Comparison of ENCODE assay signal across 14 mouse cellular contexts in the genomic region with DNA sequence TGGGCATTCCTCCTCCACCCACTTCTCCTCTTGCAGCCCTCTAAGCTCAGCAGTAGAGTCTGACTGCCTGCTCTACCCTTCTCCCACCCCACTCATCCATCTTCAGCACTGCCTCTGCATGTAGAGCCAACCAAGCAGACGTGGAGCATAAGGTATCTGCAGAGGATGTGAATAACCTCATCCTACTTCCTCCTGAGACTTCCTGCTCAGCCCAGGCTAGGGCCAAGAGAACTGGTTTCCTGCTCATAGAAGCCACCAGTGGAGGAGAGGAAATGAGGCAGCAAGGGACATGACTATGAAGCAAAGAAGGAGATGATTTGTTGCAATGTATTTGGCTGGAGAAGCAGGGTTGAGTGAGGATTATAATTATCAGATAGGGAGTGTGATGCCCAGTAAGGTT.
DNase-seq lines count a peak whose midpoint lies in the region; ATAC-seq lines count a peak whose summit lies in the region.
"Had no signal": no experiment of that assay in that cellular context is flagged by ENCODE, and none has a peak within 500 bp of the region (broad histone marks: within the 10 kb centered on the region; RNA-seq: fewer than 3 reads in every experiment).

No protein-coding gene starts in this region.

- no peak overlapping the region for H3K4me3 ChIP-seq in liver, embryonic 12.5 days
- H3K4me3 ChIP-seq in kidney, embryonic 16.5 days (ENCODE audit: low read length), result no peak overlapping the region
- H3K4me3 ChIP-seq: heart, adult 2 months; intestine, embryonic 15.5 days; limb, embryonic 12.5 days; midbrain, embryonic 12.5 days had no signal

- peak; percentile 13 to 35 for DNase-seq in adrenal gland, adult (ENCODE audit: inconsistent age in 2 of 2, low spot score in 1 of 2)
- no peak for DNase-seq in adrenal gland, postnatal 10 days
- DNase-seq in liver, result no peak
- no peak for DNase-seq in layer of hippocampus, postnatal 25 days (ENCODE audit: extremely low spot score in 1 of 2, low spot score in 1 of 2)
- no peak for DNase-seq in cerebellum, adult 11-12 months
- DNase-seq: spleen, adult 18-20 months; thymus, adult 2 months had no signal

- peak; percentile 62 for ATAC-seq in liver, embryonic 12.5 days
- peak; percentile 42 for ATAC-seq in granulocyte monocyte progenitor cell, adult 5-6 weeks (replicated peaks; ENCODE audit: poor library complexity, severe bottlenecking)
- peak; percentile 79; the same call in 1 of the 2 replicates for ATAC-seq in kidney, embryonic 16.5 days (ENCODE audit: low FRiP score, low TSS enrichment)
- ATAC-seq: intestine, embryonic 15.5 days had no signal

- no peak overlapping the region for H3K27ac ChIP-seq in liver, embryonic 12.5 days
- no peak overlapping the region for H3K27ac ChIP-seq in kidney, embryonic 16.5 days (ENCODE audit: low read length)
- H3K27ac ChIP-seq: heart, adult 2 months; intestine, embryonic 15.5 days; limb, embryonic 12.5 days; midbrain, embryonic 12.5 days had no signal

- no peaks in the 10 kb centered on the region for H3K36me3 ChIP-seq in liver, embryonic 12.5 days
- H3K36me3 ChIP-seq in kidney, embryonic 16.5 days (ENCODE audit: insufficient read depth, low read length), result no peaks in the 10 kb centered on the region
- H3K36me3 ChIP-seq: intestine, embryonic 15.5 days; limb, embryonic 12.5 days; midbrain, embryonic 12.5 days had no signal

- H3K9me3 ChIP-seq in liver, embryonic 12.5 days (replicated peaks), result no peaks in the 10 kb centered on the region
- no peaks in the 10 kb centered on the region for H3K9me3 ChIP-seq in kidney, embryonic 16.5 days (ENCODE audit: low read length)
- H3K9me3 ChIP-seq: intestine, embryonic 15.5 days; limb, embryonic 12.5 days; midbrain, embryonic 12.5 days had no signal

- WGBS in liver, embryonic 12.5 days (ENCODE audit: insufficient replicate concordance), result 6% methylated on average over 1 of the region's 1 CpGs
- WGBS in kidney, embryonic 16.5 days, result 45% methylated on average over 1 of the region's 1 CpGs

- no peak overlapping the region for H3K4me2 ChIP-seq in liver, embryonic 12.5 days
- H3K4me2 ChIP-seq in kidney, embryonic 16.5 days (replicated peaks; ENCODE audit: low read depth, low read length), result no peak overlapping the region
- H3K4me2 ChIP-seq: intestine, embryonic 15.5 days; limb, embryonic 12.5 days; midbrain, embryonic 12.5 days had no signal

- H3K9ac ChIP-seq in liver, embryonic 12.5 days, result no peak overlapping the region
- no peak overlapping the region for H3K9ac ChIP-seq in kidney, embryonic 16.5 days (replicated peaks; ENCODE audit: low read length)
- H3K9ac ChIP-seq: intestine, embryonic 15.5 days; limb, embryonic 12.5 days; midbrain, embryonic 12.5 days had no signal

- H3K27me3 ChIP-seq in liver, embryonic 12.5 days (replicated peaks), result no peaks in the 10 kb centered on the region
- H3K27me3 ChIP-seq in kidney, embryonic 16.5 days (ENCODE audit: insufficient read depth, low read length), result no peaks in the 10 kb centered on the region
- H3K27me3 ChIP-seq: intestine, embryonic 15.5 days; limb, embryonic 12.5 days; midbrain, embryonic 12.5 days had no signal

- no peaks in the 10 kb centered on the region for H3K4me1 ChIP-seq in liver, embryonic 12.5 days
- H3K4me1 ChIP-seq in kidney, embryonic 16.5 days (ENCODE audit: insufficient read depth, low read length), result no peaks in the 10 kb centered on the region
- H3K4me1 ChIP-seq: intestine, embryonic 15.5 days; limb, embryonic 12.5 days; midbrain, embryonic 12.5 days had no signal

Comparison
In these comparisons a context has a peak if more than half of its experiments do, and no peak if none do; other contexts are left out.
1. DNase-seq: peak in adrenal gland, adult (2 of 2); none in adrenal gland, postnatal 10 days (single experiment), liver (single experiment), layer of hippocampus, postnatal 25 days (0 of 2) and cerebellum, adult 11-12 months (single experiment).
2. Peak in every context shown above with its lines, with median percentiles within 50 percentile points of each other: ATAC-seq.